Mouse (Mus musculus): ENCODE measurements around the gene Aplp2. TPM values are rescaled to one million over a fixed set of nuclear protein-coding genes. Genes with fewer than 3 reads are reported as not detected.

The Aplp2 gene
- polyA plus RNA-seq, 1 experiment: 720 TPM

GRCm38 (mm10) chr9:31246421-31246820 lies 34.8 kb upstream of the Aplp2 start:
- no peak for TF ChIP-seq CTCF (IDR thresholded peaks at IDR 0.05; ENCODE audit: extremely low read depth, insufficient read depth, low read length)
- TF ChIP-seq POLR2A (IDR thresholded peaks at IDR 0.05; ENCODE audit: extremely low read depth, insufficient read depth, low read length): no peak
- Histone ChIP-seq H3K27ac (ENCODE audit: insufficient read depth, low read length) (no peak overlapping the region), H3K4me3 (ENCODE audit: insufficient read depth, low read length) (no peak overlapping the region), H3K4me1 (ENCODE audit: control insufficient read depth, insufficient read depth, low read length) (peaks cover 2% of the 10 kb centered on the region; the same call in 1 of the 2 replicates)

- TF ChIP-seq POLR2A (IDR thresholded peaks at IDR 0.05; ENCODE audit: extremely low read depth, insufficient read depth, low read length): no peak
- no peak for TF ChIP-seq CTCF (IDR thresholded peaks at IDR 0.05; ENCODE audit: extremely low read depth, insufficient read depth, low read length)
- Histone ChIP-seq H3K4me1 (ENCODE audit: control insufficient read depth, insufficient read depth, low read length) (peaks cover 2% of the 10 kb centered on the region; the same call in 1 of the 2 replicates), H3K27ac (ENCODE audit: insufficient read depth, low read length) (no peak overlapping the region), H3K4me3 (ENCODE audit: insufficient read depth, low read length) (no peak overlapping the region)
These were observed 33.4 kb upstream of the Aplp2 start for GRCm38 (mm10) chr9:31245006-31245405.

GRCm38 (mm10) chr9:31243939-31244333 lies 32.3 kb upstream of the Aplp2 start:
- TF ChIP-seq CTCF (IDR thresholded peaks at IDR 0.05; ENCODE audit: extremely low read depth, insufficient read depth, low read length) (no peak), POLR2A (IDR thresholded peaks at IDR 0.05; ENCODE audit: extremely low read depth, insufficient read depth, low read length) (no peak)
- Histone ChIP-seq H3K27ac (ENCODE audit: insufficient read depth, low read length) (no peak overlapping the region), H3K4me3 (ENCODE audit: insufficient read depth, low read length) (no peak overlapping the region), H3K4me1 (ENCODE audit: control insufficient read depth, insufficient read depth, low read length) (peaks cover 2% of the 10 kb centered on the region; the same call in 1 of the 2 replicates)

GRCm38 (mm10) chr9:31243306-31243938 lies 31.8 kb upstream of the Aplp2 start:
- H3K4me1 ChIP-seq (ENCODE audit: control insufficient read depth, insufficient read depth, low read length): peaks cover 2% of the 10 kb centered on the region; the same call in 1 of the 2 replicates
- no peak overlapping the region for H3K27ac ChIP-seq (ENCODE audit: insufficient read depth, low read length)
- H3K4me3 ChIP-seq (ENCODE audit: insufficient read depth, low read length): no peak overlapping the region
- no peak for TF ChIP-seq CTCF (IDR thresholded peaks at IDR 0.05; ENCODE audit: extremely low read depth, insufficient read depth, low read length)
- no peak for TF ChIP-seq POLR2A (IDR thresholded peaks at IDR 0.05; ENCODE audit: extremely low read depth, insufficient read depth, low read length)

- no peak for TF ChIP-seq CTCF (IDR thresholded peaks at IDR 0.05; ENCODE audit: extremely low read depth, insufficient read depth, low read length)
- TF ChIP-seq POLR2A (IDR thresholded peaks at IDR 0.05; ENCODE audit: extremely low read depth, insufficient read depth, low read length): no peak
- Histone ChIP-seq H3K4me1 (ENCODE audit: control insufficient read depth, insufficient read depth, low read length) (peaks cover 2% of the 10 kb centered on the region; the same call in 1 of the 2 replicates), H3K4me3 (ENCODE audit: insufficient read depth, low read length) (no peak overlapping the region), H3K27ac (ENCODE audit: insufficient read depth, low read length) (no peak overlapping the region)
These were observed 29.6 kb upstream of the Aplp2 start for GRCm38 (mm10) chr9:31241208-31241699.

GRCm38 (mm10) chr9:31240522-31241207 lies 29.1 kb upstream of the Aplp2 start:
- no peak for TF ChIP-seq POLR2A (IDR thresholded peaks at IDR 0.05; ENCODE audit: extremely low read depth, insufficient read depth, low read length)
- TF ChIP-seq CTCF (IDR thresholded peaks at IDR 0.05; ENCODE audit: extremely low read depth, insufficient read depth, low read length): no peak
- Histone ChIP-seq H3K4me3 (ENCODE audit: insufficient read depth, low read length) (no peak overlapping the region), H3K4me1 (ENCODE audit: control insufficient read depth, insufficient read depth, low read length) (peaks cover 2% of the 10 kb centered on the region; the same call in 1 of the 2 replicates), H3K27ac (ENCODE audit: insufficient read depth, low read length) (no peak overlapping the region)

- Histone ChIP-seq H3K27ac (ENCODE audit: insufficient read depth, low read length) (no peak overlapping the region), H3K4me1 (ENCODE audit: control insufficient read depth, insufficient read depth, low read length) (no peaks in the 10 kb centered on the region), H3K4me3 (ENCODE audit: insufficient read depth, low read length) (no peak overlapping the region)
- TF ChIP-seq CTCF (IDR thresholded peaks at IDR 0.05; ENCODE audit: extremely low read depth, insufficient read depth, low read length): no peak
These were observed 27.9 kb upstream of the Aplp2 start for GRCm38 (mm10) chr9:31239551-31239950.

GRCm38 (mm10) chr9:31238526-31238925 lies 26.9 kb upstream of the Aplp2 start:
- Histone ChIP-seq H3K27ac (ENCODE audit: insufficient read depth, low read length) (no peak overlapping the region), H3K4me1 (ENCODE audit: control insufficient read depth, insufficient read depth, low read length) (no peaks in the 10 kb centered on the region), H3K4me3 (ENCODE audit: insufficient read depth, low read length) (no peak overlapping the region)
- TF ChIP-seq CTCF (IDR thresholded peaks at IDR 0.05; ENCODE audit: extremely low read depth, insufficient read depth, low read length): no peak
- no peak for TF ChIP-seq POLR2A (IDR thresholded peaks at IDR 0.05; ENCODE audit: extremely low read depth, insufficient read depth, low read length)

GRCm38 (mm10) chr9:31236079-31236478 lies 24.5 kb upstream of the Aplp2 start:
- H3K27ac ChIP-seq (ENCODE audit: insufficient read depth, low read length): no peak overlapping the region
- TF ChIP-seq POLR2A (IDR thresholded peaks at IDR 0.05; ENCODE audit: extremely low read depth, insufficient read depth, low read length) (no peak), CTCF (IDR thresholded peaks at IDR 0.05; ENCODE audit: extremely low read depth, insufficient read depth, low read length) (no peak)
- H3K4me1 ChIP-seq (ENCODE audit: control insufficient read depth, insufficient read depth, low read length): no peaks in the 10 kb centered on the region
- H3K4me3 ChIP-seq (ENCODE audit: insufficient read depth, low read length): no peak overlapping the region

GRCm38 (mm10) chr9:31235489-31235888 lies 23.9 kb upstream of the Aplp2 start:
- no peak for TF ChIP-seq POLR2A (IDR thresholded peaks at IDR 0.05; ENCODE audit: extremely low read depth, insufficient read depth, low read length)
- no peak for TF ChIP-seq CTCF (IDR thresholded peaks at IDR 0.05; ENCODE audit: extremely low read depth, insufficient read depth, low read length)
- no peaks in the 10 kb centered on the region for H3K4me1 ChIP-seq (ENCODE audit: control insufficient read depth, insufficient read depth, low read length)
- H3K27ac ChIP-seq (ENCODE audit: insufficient read depth, low read length): no peak overlapping the region
- no peak overlapping the region for H3K4me3 ChIP-seq (ENCODE audit: insufficient read depth, low read length)
